Mouse (Mus musculus): ENCODE measurements at regions not wholly inside any gene's neighbourhood (a gene's known extent, or its start where the extent isn't known, plus 50 kb on each side); places are given as distances from the start of the nearest gene placed in this dataset.
"Not testable (repeated sequence)": the region's sequence is repeated elsewhere in the genome, so short reads cannot be mapped to it uniquely, and the experiment has no call there.

GRCm38 (mm10) chr11:29628476-29628875 is 64.3 kb upstream of the Rtn4 start:
- DNase-seq (ENCODE audit: low read depth, low spot score) = no peak

- no peak for DNase-seq (ENCODE audit: low read depth, low spot score)
These were observed 60.3 kb upstream of the Rtn4 start for GRCm38 (mm10) chr11:29632486-29632885.

GRCm38 (mm10) chr11:29633288-29633687 is 59.5 kb upstream of the Rtn4 start:
- not testable (repeated sequence) for DNase-seq (ENCODE audit: low read depth, low spot score)

GRCm38 (mm10) chr11:29636759-29637200 is 56.0 kb upstream of the Rtn4 start:
- DNase-seq (ENCODE audit: low read depth, low spot score) = peak; percentile 19

GRCm38 (mm10) chr11:29638093-29638669 is 54.6 kb upstream of the Rtn4 start:
- DNase-seq (ENCODE audit: low read depth, low spot score) = no peak

- DNase-seq (ENCODE audit: low read depth, low spot score) = no peak
These were observed 53.9 kb upstream of the Rtn4 start for GRCm38 (mm10) chr11:29638861-29639260.
